Comparison of ENCODE assay signal across 8 mouse cellular contexts in genomic region chr14:12821156-12821813, GRCm38 (mm10). TPM values are rescaled to one million over a fixed set of nuclear protein-coding genes. Genes with fewer than 3 reads are reported as not detected.
DNase-seq lines count a peak whose midpoint lies in the region; ATAC-seq and TF ChIP-seq lines count a peak whose summit lies in the region.

No protein-coding gene starts in this region.

- no peak for DNase-seq in gastrocnemius, adult 2 months
- no peak for DNase-seq in gastrocnemius, adult 18-20 months (ENCODE audit: low spot score)
- DNase-seq in neural tube, embryonic 11.5 days (ENCODE audit: low spot score): no peak
- no peak for DNase-seq in neural tube, embryonic 10.5 days (ENCODE audit: extremely low spot score, low spot score)
- no peak for DNase-seq in kidney, postnatal 10 days

- peak overlapping the region; percentile 93 for H3K9ac ChIP-seq in neural tube, embryonic 11.5 days (ENCODE audit: low read length)
- peak overlapping the region; percentile 99 for H3K9ac ChIP-seq in hindbrain, embryonic 13.5 days
- H3K9ac ChIP-seq in neural tube, embryonic 13.5 days: peak overlapping the region; percentile 97

- 1% methylated on average over 13 of the region's 13 CpGs for WGBS in neural tube, embryonic 11.5 days
- WGBS in hindbrain, embryonic 13.5 days: under 1% methylated on average over 12 of the region's 13 CpGs
- WGBS in neural tube, embryonic 13.5 days: under 1% methylated on average over 12 of the region's 13 CpGs

- intact Hi-C loops in gastrocnemius, adult 2 months (cut with DNase I): no loop called here

- H3K4me3 ChIP-seq in gastrocnemius, adult 2 months: peak overlapping the region; percentile 32; the same call in 1 of the 2 replicates
- H3K4me3 ChIP-seq in neural tube, embryonic 11.5 days (ENCODE audit: low read depth, low read length): peak overlapping the region; percentile 77
- peak overlapping the region; percentile 92 for H3K4me3 ChIP-seq in hindbrain, embryonic 13.5 days
- peak overlapping the region; percentile 83 for H3K4me3 ChIP-seq in neural tube, embryonic 13.5 days

- peak overlapping the region; percentile 86 for H3K4me2 ChIP-seq in neural tube, embryonic 11.5 days (ENCODE audit: low read depth)
- H3K4me2 ChIP-seq in hindbrain, embryonic 13.5 days: peak overlapping the region; percentile 74
- H3K4me2 ChIP-seq in neural tube, embryonic 13.5 days: peak overlapping the region; percentile 70

- H3K27ac ChIP-seq in gastrocnemius, adult 2 months: no peak overlapping the region
- H3K27ac ChIP-seq in neural tube, embryonic 11.5 days (ENCODE audit: low read depth, low read length): peak overlapping the region; percentile 94
- H3K27ac ChIP-seq in hindbrain, embryonic 13.5 days: peak overlapping the region; percentile 100
- peak overlapping the region; percentile 97 for H3K27ac ChIP-seq in neural tube, embryonic 13.5 days (replicated peaks)

- TF ChIP-seq CTCF in gastrocnemius, adult 2 months (IDR thresholded peaks at IDR 0.05): no peak

- H3K36me3 ChIP-seq in neural tube, embryonic 11.5 days (ENCODE audit: control insufficient read depth, insufficient read depth, low read length): no peaks in the 10 kb centered on the region
- H3K36me3 ChIP-seq in hindbrain, embryonic 13.5 days: no peaks in the 10 kb centered on the region
- no peaks in the 10 kb centered on the region for H3K36me3 ChIP-seq in neural tube, embryonic 13.5 days

- no peaks in the 10 kb centered on the region for H3K9me3 ChIP-seq in neural tube, embryonic 11.5 days (ENCODE audit: control insufficient read depth, low read length)
- H3K9me3 ChIP-seq in hindbrain, embryonic 13.5 days: no peaks in the 10 kb centered on the region
- H3K9me3 ChIP-seq in neural tube, embryonic 13.5 days: no peaks in the 10 kb centered on the region

- H3K27me3 ChIP-seq in neural tube, embryonic 11.5 days (ENCODE audit: control insufficient read depth, insufficient read depth, low read length): no peaks in the 10 kb centered on the region
- H3K27me3 ChIP-seq in hindbrain, embryonic 13.5 days: no peaks in the 10 kb centered on the region
- no peaks in the 10 kb centered on the region for H3K27me3 ChIP-seq in neural tube, embryonic 13.5 days

- peak; percentile 25 for ATAC-seq in neural tube, embryonic 11.5 days (ENCODE audit: insufficient read depth, low FRiP score, low TSS enrichment)
- peak; percentile 41 for ATAC-seq in hindbrain, embryonic 13.5 days (ENCODE audit: low FRiP score)
- ATAC-seq in neural tube, embryonic 13.5 days (ENCODE audit: low read depth): peak; percentile 12
- ATAC-seq in granulocyte monocyte progenitor cell, adult 5-6 weeks (replicated peaks; ENCODE audit: poor library complexity, severe bottlenecking): no peak

- H3K4me1 ChIP-seq in neural tube, embryonic 11.5 days (ENCODE audit: control insufficient read depth, insufficient read depth, low read length): no peaks in the 10 kb centered on the region
- H3K4me1 ChIP-seq in hindbrain, embryonic 13.5 days (replicated peaks): peaks cover 37% of the 10 kb centered on the region
- peaks cover 42% of the 10 kb centered on the region for H3K4me1 ChIP-seq in neural tube, embryonic 13.5 days (replicated peaks)

RNA-seq across cellular contexts. Expression of gene Cadps, which starts 1.6 kb away (rescaled TPM):
- under 1 TPM; 0.06 to 0.20 TPM for total RNA-seq in gastrocnemius, adult 2 months (2021)
- under 1 TPM in 1 of 2 experiments, not detected in 1; 0.07 TPM for total RNA-seq in gastrocnemius, adult 18-20 months (2021)
- 27.9 and 30.0 TPM in 2 replicates for polyA plus RNA-seq in neural tube, embryonic 11.5 days (2014; fragmentation: Nextera tagmentation; extraction: Ambion mirVana)
- polyA plus RNA-seq in hindbrain, embryonic 13.5 days (2015; fragmentation: Nextera tagmentation; extraction: Ambion mirVana): 33.9 and 34.4 TPM in 2 replicates
- polyA plus RNA-seq in neural tube, embryonic 13.5 days (2015; fragmentation: Nextera tagmentation; extraction: Ambion mirVana): 32.1 and 34.2 TPM in 2 replicates
- not detected in 2 replicates for total RNA-seq in granulocyte monocyte progenitor cell, adult 5-6 weeks (2014; fragmentation: Nextera tagmentation)
- total RNA-seq in granulocyte monocyte progenitor cell, adult 5-6 weeks (2017): not detected in 2 replicates

Comparison
In these comparisons a context has a peak if more than half of its experiments do, and no peak if none do; other contexts are left out.
1. H3K4me3 ChIP-seq: peak in every context shown above with its lines; median percentile 92 in hindbrain, embryonic 13.5 days; 83 in neural tube, embryonic 13.5 days; 77 in neural tube, embryonic 11.5 days; 32 in gastrocnemius, adult 2 months.